16 mouse cellular contexts compared by ENCODE assay signal in the genomic region with DNA sequence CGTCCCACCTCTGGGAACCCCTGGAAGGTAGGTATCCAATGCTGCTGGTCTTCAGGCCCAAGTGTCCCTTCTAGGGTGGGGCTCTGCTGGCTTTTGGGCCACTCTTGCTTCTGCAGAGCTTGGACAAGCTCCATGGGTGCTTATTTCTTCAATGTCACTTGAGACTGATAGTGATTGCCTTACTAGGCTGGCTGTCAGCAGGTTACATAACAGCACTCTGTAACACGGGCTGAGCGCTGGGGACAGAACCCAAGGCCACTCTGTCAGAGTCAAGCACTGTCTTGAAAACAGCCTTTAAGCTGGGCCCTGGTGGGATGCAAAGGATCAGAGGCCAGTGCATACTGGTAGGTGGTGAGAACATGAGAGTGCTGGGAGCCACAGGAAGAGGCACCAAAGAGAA. TPM values are rescaled to one million over a fixed set of nuclear protein-coding genes. Genes with fewer than 3 reads are reported as not detected.
"Had no signal": no experiment of that assay in that cellular context is flagged by ENCODE, and none has a peak within 500 bp of the region (broad histone marks: within the 10 kb centered on the region; RNA-seq: fewer than 3 reads in every experiment).

No protein-coding gene starts in this region.

- H3K9me3 ChIP-seq: kidney, embryonic 15.5 days had no signal

- DNase-seq: left cerebral cortex, postnatal 4 days; lung, adult 18-20 months; lung, postnatal 4 days; midbrain, embryonic 14.5 days; spleen, adult 18-20 months; thymus, postnatal 36 days had no signal

- H3K4me2 ChIP-seq: kidney, embryonic 15.5 days; limb, embryonic 13.5 days; neural tube, embryonic 12.5 days had no signal

- H3K27me3 ChIP-seq: kidney, embryonic 15.5 days; limb, embryonic 13.5 days; neural tube, embryonic 12.5 days had no signal

- H3K27ac ChIP-seq: limb, embryonic 13.5 days; liver, embryonic 14.5 days; midbrain, embryonic 10.5 days; neural tube, embryonic 12.5 days had no signal

- H3K9ac ChIP-seq: kidney, embryonic 15.5 days; limb, embryonic 13.5 days; liver, embryonic 14.5 days; neural tube, embryonic 12.5 days had no signal

- H3K4me1 ChIP-seq: kidney, embryonic 15.5 days; midbrain, embryonic 10.5 days; neural tube, embryonic 12.5 days had no signal

- H3K4me3 ChIP-seq: kidney, embryonic 15.5 days; limb, embryonic 13.5 days; midbrain, embryonic 10.5 days; neural tube, embryonic 12.5 days had no signal

RNA-seq across cellular contexts. Expression of a gene that starts 53.0 kb away (rescaled TPM):
- total RNA-seq: liver, adult 2 months; megakaryocyte, adult 5-6 weeks; monocyte, adult 5-6 weeks; neutrophil, adult 5-6 weeks had no signal
- polyA plus RNA-seq: liver, adult 2 months; liver, embryonic 14.5 days; thymus, postnatal 0 days had no signal

RNA-seq across cellular contexts. Expression of a gene that starts 53.4 kb away (rescaled TPM):
- total RNA-seq: liver, adult 2 months; megakaryocyte, adult 5-6 weeks; monocyte, adult 5-6 weeks had no signal
- polyA plus RNA-seq: liver, adult 2 months had no signal
